9 mouse cellular contexts compared by ENCODE assay signal in the genomic region with DNA sequence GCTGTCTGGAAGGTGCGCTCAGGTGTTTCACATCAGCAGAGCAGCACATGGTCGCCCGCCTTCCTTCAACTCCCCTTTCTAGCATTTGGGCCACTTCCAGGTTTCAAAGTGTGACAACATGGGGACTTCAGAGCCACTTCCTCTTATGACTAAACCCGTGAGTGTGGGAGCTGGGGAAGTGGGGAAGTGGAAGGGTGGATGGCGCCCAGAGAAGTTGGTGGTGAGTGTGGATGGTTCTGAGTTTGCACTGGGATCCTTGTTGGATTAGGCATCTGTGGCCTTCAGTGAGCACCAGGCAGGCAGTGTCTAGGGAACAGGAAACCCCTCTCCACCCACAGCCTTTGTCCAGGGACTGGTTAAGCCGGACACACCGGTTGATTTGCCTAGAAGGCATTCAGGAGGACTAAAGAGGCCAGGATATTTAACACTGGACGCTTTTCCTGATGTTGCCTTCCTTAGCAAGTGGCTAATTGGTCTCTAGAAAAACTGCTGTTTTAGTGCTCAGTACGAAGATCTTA. TPM values are rescaled to one million over a fixed set of nuclear protein-coding genes. Genes with fewer than 3 reads are reported as not detected.
A peak's percentile ranks its signal among the peaks of the same experiment; 100 is the strongest.
DNase-seq lines count a peak whose midpoint lies in the region; ATAC-seq and TF ChIP-seq lines count a peak whose summit lies in the region.
"Had no signal": no experiment of that assay in that cellular context is flagged by ENCODE, and none has a peak within 500 bp of the region (broad histone marks: within the 10 kb centered on the region; RNA-seq: fewer than 3 reads in every experiment).

No protein-coding gene starts in this region.

- intact Hi-C loops in left cerebral cortex, postnatal 36 days (cut with DNase I) = loop anchor here (5.0 kb wide), 1 partner anchor 53 kb away; the partner anchor contains the start of gene Myo1e

- H3K4me1 ChIP-seq in midbrain, embryonic 10.5 days = peaks cover 44% of the 10 kb centered on the region
- H3K4me1 ChIP-seq in midbrain, embryonic 16.5 days (ENCODE audit: control insufficient read depth, insufficient read depth, low read length) = peaks cover 15% of the 10 kb centered on the region
- H3K4me1 ChIP-seq in embryonic facial prominence, embryonic 10.5 days = peaks cover 70% of the 10 kb centered on the region
- H3K4me1 ChIP-seq in kidney, embryonic 15.5 days = peaks cover 70% of the 10 kb centered on the region

- H3K9me3 ChIP-seq in midbrain, embryonic 10.5 days (replicated peaks) = no peaks in the 10 kb centered on the region
- no peaks in the 10 kb centered on the region for H3K9me3 ChIP-seq in midbrain, embryonic 16.5 days (replicated peaks; ENCODE audit: control insufficient read depth, low read length, poor library complexity, severe bottlenecking)
- no peaks in the 10 kb centered on the region for H3K9me3 ChIP-seq in embryonic facial prominence, embryonic 10.5 days
- H3K9me3 ChIP-seq in kidney, embryonic 15.5 days (replicated peaks) = no peaks in the 10 kb centered on the region

- H3K4me2 ChIP-seq in midbrain, embryonic 16.5 days (ENCODE audit: low read length) = no peak overlapping the region
- H3K4me2 ChIP-seq in kidney, embryonic 15.5 days = 0 out of 2 replicates have a peak overlapping the region, but pooled peaks have one; percentile 5
- peak overlapping the region; percentile 45 for H3K4me2 ChIP-seq in myocyte (ENCODE audit: low read depth)

- TF ChIP-seq POLR2A in myocyte (IDR thresholded peaks at IDR 0.05; ENCODE audit: insufficient read length, low read depth) = no peak

- H3K27ac ChIP-seq in midbrain, embryonic 10.5 days (replicated peaks) = 0 out of 2 replicates have a peak overlapping the region, but pooled peaks have one; percentile 17
- H3K27ac ChIP-seq in midbrain, embryonic 16.5 days (ENCODE audit: low read length) = no peak overlapping the region
- peak overlapping the region; percentile 59 for H3K27ac ChIP-seq in embryonic facial prominence, embryonic 10.5 days (replicated peaks)
- H3K27ac ChIP-seq in kidney, embryonic 15.5 days = peak overlapping the region; percentile 85

- H3K9ac ChIP-seq in midbrain, embryonic 16.5 days (ENCODE audit: low read depth, low read length) = no peak overlapping the region
- H3K9ac ChIP-seq in kidney, embryonic 15.5 days = no peak overlapping the region

- ATAC-seq in midbrain, embryonic 16.5 days = no peak
- ATAC-seq in kidney, embryonic 15.5 days (replicated peaks; ENCODE audit: low FRiP score) = 0 out of 2 replicates have a peak, but pooled peaks have one; percentile 41

- WGBS in midbrain, embryonic 10.5 days = 55% methylated on average over 9 of the region's 9 CpGs
- WGBS in midbrain, embryonic 16.5 days = 54% methylated on average over 9 of the region's 9 CpGs
- WGBS in embryonic facial prominence, embryonic 10.5 days = 44% methylated on average over 9 of the region's 9 CpGs
- 38% methylated on average over 9 of the region's 9 CpGs for WGBS in kidney, embryonic 15.5 days

- H3K36me3 ChIP-seq in midbrain, embryonic 10.5 days = no peaks in the 10 kb centered on the region
- no peaks in the 10 kb centered on the region for H3K36me3 ChIP-seq in midbrain, embryonic 16.5 days (ENCODE audit: control insufficient read depth, insufficient read depth, low read length)
- H3K36me3 ChIP-seq in embryonic facial prominence, embryonic 10.5 days (replicated peaks) = no peaks in the 10 kb centered on the region
- no peaks in the 10 kb centered on the region for H3K36me3 ChIP-seq in kidney, embryonic 15.5 days
- no peaks in the 10 kb centered on the region for H3K36me3 ChIP-seq in myocyte (ENCODE audit: control insufficient read depth, insufficient read depth)

- no peak overlapping the region for H3ac ChIP-seq in myocyte (ENCODE audit: control insufficient read depth, insufficient read length)

- H3K4me3 ChIP-seq in midbrain, embryonic 10.5 days = no peak overlapping the region
- no peak overlapping the region for H3K4me3 ChIP-seq in midbrain, embryonic 16.5 days (ENCODE audit: low read depth, low read length)
- H3K4me3 ChIP-seq in embryonic facial prominence, embryonic 10.5 days = no peak overlapping the region
- H3K4me3 ChIP-seq in kidney, embryonic 15.5 days (replicated peaks) = no peak overlapping the region
- no peak overlapping the region for H3K4me3 ChIP-seq in myocyte

- no peaks in the 10 kb centered on the region for H3K27me3 ChIP-seq in midbrain, embryonic 10.5 days (ENCODE audit: low read depth, poor library complexity, severe bottlenecking)
- no peaks in the 10 kb centered on the region for H3K27me3 ChIP-seq in midbrain, embryonic 16.5 days (ENCODE audit: control insufficient read depth, insufficient read depth, low read depth, low read length)
- no peaks in the 10 kb centered on the region for H3K27me3 ChIP-seq in embryonic facial prominence, embryonic 10.5 days (replicated peaks; ENCODE audit: low read depth, poor library complexity, severe bottlenecking)
- H3K27me3 ChIP-seq in kidney, embryonic 15.5 days = no peaks in the 10 kb centered on the region
- H3K27me3 ChIP-seq in myocyte (ENCODE audit: control insufficient read depth, insufficient read depth, insufficient read length) = no peaks in the 10 kb centered on the region

- peaks cover 93% of the 10 kb centered on the region for H3K79me2 ChIP-seq in myocyte (ENCODE audit: control insufficient read depth, insufficient read depth)

- no peak for DNase-seq in midbrain, embryonic 10.5 days (ENCODE audit: low spot score)
- peak; percentile 67 for DNase-seq in embryonic facial prominence, embryonic 10.5 days (ENCODE audit: low spot score)
- DNase-seq in left cerebral cortex, adult 8-10 months (ENCODE audit: low spot score in 2 of 2) = no peak
- no peak for DNase-seq in MN1 (ENCODE audit: low spot score)
- no peak for DNase-seq in left cerebral cortex, postnatal 36 days (ENCODE audit: low spot score in 2 of 2)
- DNase-seq: gastrocnemius, postnatal 25 days had no signal

TF ChIP-seq in myocyte, 11 proteins besides CTCF, POLR2A, EP300 and RAD21:
- TF ChIP-seq SRF (IDR thresholded peaks at IDR 0.05; ENCODE audit: control insufficient read depth, insufficient read length, low read depth) = no peak
- no peak for TF ChIP-seq MYOD1 (IDR thresholded peaks at IDR 0.05; ENCODE audit: control insufficient read depth in 1 of 3, insufficient read length in 2 of 3, low read depth in 2 of 3)
- no peak for TF ChIP-seq E2F4 (IDR thresholded peaks at IDR 0.05; ENCODE audit: insufficient read depth)
- TF ChIP-seq MYOG (IDR thresholded peaks at IDR 0.05; ENCODE audit: control insufficient read depth in 1 of 3, insufficient read depth in 1 of 3, insufficient read length in 2 of 3, low read depth in 2 of 3) = no peak
- TF ChIP-seq POLR2AphosphoS2 (IDR thresholded peaks at IDR 0.05; ENCODE audit: insufficient read length, low read depth) = no peak
- no peak for TF ChIP-seq CEBPB (IDR thresholded peaks at IDR 0.05; ENCODE audit: insufficient read depth, poor library complexity, severe bottlenecking)
- TF ChIP-seq TCF3 (IDR thresholded peaks at IDR 0.05; ENCODE audit: insufficient read length, low read depth) = no peak
- TF ChIP-seq REST (IDR thresholded peaks at IDR 0.05; ENCODE audit: insufficient read depth, insufficient read length) = no peak
- TF ChIP-seq MAX (IDR thresholded peaks at IDR 0.05; ENCODE audit: low read depth) = no peak
- TF ChIP-seq TCF12 (IDR thresholded peaks at IDR 0.05; ENCODE audit: insufficient read depth, poor library complexity, severe bottlenecking) = no peak
- no peak for TF ChIP-seq USF1 (IDR thresholded peaks at IDR 0.05; ENCODE audit: low read depth)
TF ChIP-seq in myocyte: peak in this region for 0.

RNA-seq across cellular contexts. Expression of gene Myo1e, which starts 53.2 kb away (rescaled TPM):
- 12.1 and 12.6 TPM in 2 replicates for polyA plus RNA-seq in midbrain, embryonic 10.5 days (2016; fragmentation: Nextera tagmentation; extraction: Ambion mirVana)
- polyA plus RNA-seq in midbrain, embryonic 16.5 days (2015; fragmentation: Nextera tagmentation; extraction: Ambion mirVana) = 6.1 and 6.5 TPM in 2 replicates
- 16.9 and 17.6 TPM in 2 replicates for polyA plus RNA-seq in embryonic facial prominence, embryonic 10.5 days (2016; fragmentation: Nextera tagmentation; extraction: Ambion mirVana)
- polyA plus RNA-seq in kidney, embryonic 15.5 days (2015; fragmentation: Nextera tagmentation; extraction: Ambion mirVana) = 22.3 and 22.6 TPM in 2 replicates
- polyA plus RNA-seq in myocyte (2012; fragmentation: generic; extraction: Trizol) = 26.5 TPM
- 10 to 100 TPM; 12.6 to 23.5 (median 15.5) TPM for total RNA-seq in left cerebral cortex, adult 8-10 months (2022)
- total RNA-seq in left cerebral cortex, postnatal 36 days (2021) = 10 to 100 TPM; 14.6 to 14.7 TPM
